Mouse (Mus musculus) hindbrain, embryonic 14.5 days (tissue): Measurements from ENCODE around the gene Rnf40. TPM values are rescaled to one million over a fixed set of nuclear protein-coding genes. Genes with fewer than 3 reads are reported as not detected.

Experiments
- ATAC-seq: fragments of 200-750 bp; cut with Nextera tagmentation; 2 replicates; pipeline ENCODE4 v1.8.0; 2017; ENCODE audit warnings: moderate number of reproducible peaks, mild to moderate bottlenecking, moderate TSS enrichment, moderate library complexity; ENCODE audit not compliant: low FRiP score
- DNase-seq: peaks from one replicate; pipeline ENCODE4 v3.0.0-alpha.2; 2015; ENCODE audit warnings: low spot score
- H3K27ac ChIP-seq: fragments of 300-500 bp; sonication (generic); 2 replicates; pipeline ENCODE4 v1.5.1; 2014; ENCODE audit warnings: mild to moderate bottlenecking, moderate library complexity
- H3K27me3 ChIP-seq: fragments of 300-500 bp; sonication (generic); 2 replicates; pipeline ENCODE4 v1.6.1; 2014; ENCODE audit warnings: mild to moderate bottlenecking, low read length, mixed read lengths; ENCODE audit not compliant: control insufficient read depth, insufficient read depth
- H3K36me3 ChIP-seq: fragments of 300-500 bp; sonication (generic); replicated peaks from 2 replicates; pipeline ENCODE4 v1.6.1; 2014; ENCODE audit not compliant: control insufficient read depth, insufficient read depth
- H3K4me1 ChIP-seq: fragments of 300-500 bp; sonication (generic); replicated peaks from 2 replicates; pipeline ENCODE4 v1.6.1; 2014; ENCODE audit warnings: antibody characterized with exemption, low read length, mixed read lengths; ENCODE audit not compliant: control insufficient read depth, insufficient read depth
- H3K4me2 ChIP-seq: fragments of 300-500 bp; sonication (generic); replicated peaks from 2 replicates; pipeline ENCODE4 v1.6.1; 2014; ENCODE audit warnings: mild to moderate bottlenecking, moderate library complexity
- H3K4me3 ChIP-seq: fragments of 300-500 bp; sonication (generic); replicated peaks from 2 replicates; pipeline ENCODE4 v1.5.1; 2014; ENCODE audit warnings: mild to moderate bottlenecking, low read length
- H3K9ac ChIP-seq: fragments of 300-500 bp; sonication (generic); 2 replicates; pipeline ENCODE4 v1.6.1; 2014
- H3K9me3 ChIP-seq: fragments of 300-500 bp; sonication (generic); 2 replicates; pipeline ENCODE4 v1.6.1; 2016; ENCODE audit warnings: low read length; ENCODE audit not compliant: control insufficient read depth
- WGBS: fragments of 180-500 bp; shearing (Covaris S2); extraction: QIAGEN DNeasy Blood & Tissue Kit; methylation state at CpG from one replicate; pipeline ENCODE4 v1.1.7; 2014; 5-methylcytosine and 5-hydroxymethylcytosine counted together
- polyA plus RNA-seq: library from polyadenylated mRNA; unstranded; fragments of >200 nt; fragmentation: Nextera tagmentation; extraction: Ambion mirVana; gene quantifications from 2 replicates; pipeline ENCODE4 v1.2.1, GENCODE M21; 2014

Gene Rnf40
- polyA plus RNA-seq, 1 experiment from 2014 or later: 40.6 TPM

GRCm38 (mm10) chr7:127596747-127597146 lies 8.2 kb downstream of the Rnf40 start:
- WGBS: 96% methylated on average over 17 of the region's 17 CpGs

GRCm38 (mm10) chr7:127600612-127601011 lies 12.0 kb downstream of the Rnf40 start:
- Histone ChIP-seq H3K36me3 (peaks cover 98% of the 10 kb centered on the region), H3K27ac (no peak overlapping the region), H3K9me3 (no peaks in the 10 kb centered on the region), H3K9ac (no peak overlapping the region), H3K4me3 (no peak overlapping the region), H3K27me3 (no peaks in the 10 kb centered on the region), H3K4me2 (no peak overlapping the region), H3K4me1 (no peaks in the 10 kb centered on the region)
- WGBS: 94% methylated on average over 7 of the region's 7 CpGs
- DNase-seq (no peak), ATAC-seq (no peak)

More at GRCm38 (mm10) chr7:127596747-127597146, 8.2 kb downstream of the Rnf40 start:
- Histone ChIP-seq H3K9me3 (no peaks in the 10 kb centered on the region), H3K4me2 (no peak overlapping the region), H3K27ac (no peak overlapping the region), H3K27me3 (no peaks in the 10 kb centered on the region), H3K4me1 (no peaks in the 10 kb centered on the region), H3K36me3 (peaks cover 99% of the 10 kb centered on the region), H3K4me3 (no peak overlapping the region), H3K9ac (no peak overlapping the region)
- DNase-seq: no peak
- ATAC-seq: no peak

DNA sequence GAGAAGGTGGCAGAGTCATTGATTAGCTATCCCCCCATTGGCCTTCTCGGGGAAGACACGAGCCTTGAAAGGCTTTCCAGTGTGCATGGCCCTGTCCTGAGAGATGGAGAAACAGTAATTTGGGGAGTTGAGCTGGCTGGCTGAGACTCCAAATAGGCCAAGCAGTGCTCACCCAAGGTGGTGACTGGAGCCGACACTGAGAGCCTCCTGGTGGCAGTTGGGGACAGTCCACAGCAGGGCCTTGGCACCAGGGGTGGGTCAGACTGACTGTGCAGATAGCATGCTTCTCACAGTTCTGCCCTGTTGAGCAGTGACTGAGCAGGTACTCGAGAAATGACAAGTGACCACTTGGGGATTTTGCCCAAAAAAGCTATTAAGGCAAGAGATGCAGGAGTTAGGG lies 13.2 kb downstream of the Rnf40 start:
- WGBS: 89% methylated on average over 4 of the region's 4 CpGs
- Histone ChIP-seq H3K4me2 (no peak overlapping the region), H3K9me3 (no peaks in the 10 kb centered on the region), H3K27me3 (no peaks in the 10 kb centered on the region), H3K9ac (no peak overlapping the region), H3K4me3 (no peak overlapping the region), H3K36me3 (peaks cover 98% of the 10 kb centered on the region), H3K27ac (no peak overlapping the region), H3K4me1 (no peaks in the 10 kb centered on the region)
- DNase-seq: no peak
- no peak for ATAC-seq

GRCm38 (mm10) chr7:127602903-127603302 lies 14.3 kb downstream of the Rnf40 start:
- H3K9ac ChIP-seq: no peak overlapping the region
- no peak overlapping the region for H3K4me3 ChIP-seq
- WGBS: 89% methylated on average over 2 of the region's 2 CpGs
- ATAC-seq (no peak), DNase-seq (no peak)
- no peaks in the 10 kb centered on the region for H3K4me1 ChIP-seq
- H3K9me3 ChIP-seq: no peaks in the 10 kb centered on the region
- no peak overlapping the region for H3K27ac ChIP-seq
- H3K4me2 ChIP-seq: no peak overlapping the region
- H3K27me3 ChIP-seq: no peaks in the 10 kb centered on the region
- peaks cover 98% of the 10 kb centered on the region for H3K36me3 ChIP-seq

GRCm38 (mm10) chr7:127604256-127604655 lies 15.7 kb downstream of the Rnf40 start:
- no peaks in the 10 kb centered on the region for H3K4me1 ChIP-seq
- H3K9me3 ChIP-seq: no peaks in the 10 kb centered on the region
- H3K27ac ChIP-seq: no peak overlapping the region
- DNase-seq: no peak
- ATAC-seq: no peak
- H3K4me3 ChIP-seq: no peak overlapping the region
- no peaks in the 10 kb centered on the region for H3K27me3 ChIP-seq
- H3K9ac ChIP-seq: no peak overlapping the region
- no peak overlapping the region for H3K4me2 ChIP-seq
- H3K36me3 ChIP-seq: peaks cover 99% of the 10 kb centered on the region
- WGBS: 87% methylated on average over 10 of the region's 10 CpGs

- WGBS: 87% methylated on average over 6 of the region's 6 CpGs
- Histone ChIP-seq H3K4me1 (no peaks in the 10 kb centered on the region), H3K9me3 (no peaks in the 10 kb centered on the region), H3K9ac (no peak overlapping the region), H3K27ac (no peak overlapping the region), H3K27me3 (no peaks in the 10 kb centered on the region), H3K4me2 (no peak overlapping the region), H3K36me3 (peaks cover 99% of the 10 kb centered on the region), H3K4me3 (no peak overlapping the region)
- ATAC-seq (no peak), DNase-seq (no peak)
Observed at GRCm38 (mm10) chr7:127607150-127607549, 18.6 kb downstream of the Rnf40 start.

DNA sequence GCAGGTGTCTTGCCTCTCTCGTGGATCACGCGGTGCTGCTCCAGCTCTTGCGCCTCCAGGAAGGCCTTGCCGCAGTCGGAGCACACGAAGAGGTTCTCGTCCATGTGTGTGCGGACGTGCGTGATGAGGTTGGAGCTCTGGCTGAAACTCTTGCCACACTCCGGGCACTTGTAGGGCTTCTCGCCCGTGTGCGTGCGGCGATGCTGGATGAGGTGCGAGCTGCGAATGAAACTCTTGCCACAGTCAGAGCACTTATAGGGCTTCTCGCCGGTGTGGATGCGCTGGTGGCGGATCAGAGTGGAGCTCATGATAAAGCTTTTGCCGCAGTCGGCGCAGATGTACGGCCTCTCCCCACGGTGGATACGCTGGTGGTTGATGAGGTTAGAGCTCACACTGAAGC lies 22.4 kb downstream of the Rnf40 start:
- Histone ChIP-seq H3K4me3 (no peak overlapping the region), H3K4me1 (peaks cover 9% of the 10 kb centered on the region), H3K4me2 (no peak overlapping the region), H3K36me3 (peaks cover 69% of the 10 kb centered on the region), H3K27me3 (no peaks in the 10 kb centered on the region), H3K9me3 (no peaks in the 10 kb centered on the region), H3K9ac (no peak overlapping the region), H3K27ac (no peak overlapping the region)
- no peak for DNase-seq
- 97% methylated on average over 29 of the region's 29 CpGs for WGBS
- no peak for ATAC-seq

- Histone ChIP-seq H3K27me3 (no peaks in the 10 kb centered on the region), H3K4me2 (no peak overlapping the region), H3K4me3 (no peak overlapping the region), H3K9ac (no peak overlapping the region), H3K9me3 (no peaks in the 10 kb centered on the region), H3K4me1 (peaks cover 13% of the 10 kb centered on the region), H3K27ac (no peak overlapping the region), H3K36me3 (peaks cover 64% of the 10 kb centered on the region)
- WGBS: 95% methylated on average over 26 of the region's 26 CpGs
- ATAC-seq (no peak), DNase-seq (no peak)
Observed at GRCm38 (mm10) chr7:127611561-127611960, 23.0 kb downstream of the Rnf40 start.

DNA sequence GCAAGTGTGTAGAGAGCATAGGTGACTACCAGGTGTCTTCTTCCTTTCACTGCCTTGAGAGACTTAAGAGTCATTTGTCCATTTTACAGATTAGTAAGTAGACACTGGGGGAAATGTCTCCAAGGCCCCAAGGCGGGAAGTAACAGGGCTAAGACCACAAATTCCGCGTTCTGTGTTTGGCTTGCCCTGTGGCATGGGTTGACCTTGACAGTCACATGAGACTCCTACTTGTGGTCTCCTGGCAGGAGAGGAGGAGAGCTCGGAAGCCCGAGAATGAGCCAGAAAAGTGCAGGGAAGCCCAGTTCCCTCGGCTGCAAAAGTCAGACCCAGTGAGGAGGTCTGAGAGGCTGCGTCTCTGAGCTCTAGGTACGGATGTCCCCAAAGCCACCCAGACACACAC lies 24.9 kb downstream of the Rnf40 start:
- Histone ChIP-seq H3K9ac (no peak overlapping the region), H3K4me1 (peaks cover 21% of the 10 kb centered on the region), H3K36me3 (peaks cover 44% of the 10 kb centered on the region), H3K4me3 (peak overlapping the region; percentile 86; the same call in 1 of the 2 replicates), H3K9me3 (no peaks in the 10 kb centered on the region), H3K27ac (no peak overlapping the region), H3K27me3 (no peaks in the 10 kb centered on the region), H3K4me2 (peak overlapping the region; percentile 83)
- DNase-seq (no peak), ATAC-seq (no peak)
- WGBS: 93% methylated on average over 8 of the region's 8 CpGs

GRCm38 (mm10) chr7:127614091-127614490 lies 25.5 kb downstream of the Rnf40 start:
- Histone ChIP-seq H3K4me1 (peaks cover 21% of the 10 kb centered on the region), H3K9ac (peak overlapping the region; percentile 91), H3K36me3 (peaks cover 38% of the 10 kb centered on the region), H3K27ac (0 out of 2 replicates have a peak overlapping the region, but pooled peaks have one; percentile 89), H3K4me2 (peak overlapping the region; percentile 83), H3K27me3 (no peaks in the 10 kb centered on the region), H3K4me3 (peak overlapping the region; percentile 86), H3K9me3 (no peaks in the 10 kb centered on the region)
- DNase-seq: no peak
- 20% methylated on average over 8 of the region's 8 CpGs for WGBS
- ATAC-seq: no peak
